Mouse (Mus musculus): ENCODE data around the gene Arhgef11.

The Arhgef11 gene

DNA sequence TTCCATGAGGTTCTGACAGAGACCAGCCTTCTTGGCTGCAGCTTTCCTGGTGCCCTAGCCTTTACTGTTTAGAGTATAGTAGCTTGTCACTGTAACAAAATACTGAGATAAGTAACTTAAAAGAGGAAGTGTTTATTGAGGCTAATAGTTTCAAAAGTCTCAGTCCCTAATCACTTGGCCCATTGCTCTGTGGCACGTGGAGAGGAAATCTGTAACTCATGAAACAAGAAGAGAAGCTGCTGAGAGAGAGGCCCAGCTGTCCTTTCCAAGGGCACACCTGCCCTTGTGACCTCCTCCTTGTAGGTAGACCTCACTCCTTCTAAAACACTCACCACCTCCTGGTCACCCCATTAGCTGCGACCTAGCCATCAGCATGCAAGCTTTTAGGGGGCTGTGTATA, 101.2 kb downstream of the Arhgef11 start:
- DNase-seq, result no peak

- no peak for DNase-seq
Observed at GRCm38 (mm10) chr3:87724556-87724955, 107.2 kb downstream of the Arhgef11 start.

- DNase-seq, result no peak
Observed at GRCm38 (mm10) chr3:87725396-87726160, 108.2 kb downstream of the Arhgef11 start.

GRCm38 (mm10) chr3:87726191-87726590, 108.8 kb downstream of the Arhgef11 start:
- DNase-seq, result no peak

- no peak for DNase-seq
Observed at GRCm38 (mm10) chr3:87728696-87729095, 111.3 kb downstream of the Arhgef11 start.

DNA sequence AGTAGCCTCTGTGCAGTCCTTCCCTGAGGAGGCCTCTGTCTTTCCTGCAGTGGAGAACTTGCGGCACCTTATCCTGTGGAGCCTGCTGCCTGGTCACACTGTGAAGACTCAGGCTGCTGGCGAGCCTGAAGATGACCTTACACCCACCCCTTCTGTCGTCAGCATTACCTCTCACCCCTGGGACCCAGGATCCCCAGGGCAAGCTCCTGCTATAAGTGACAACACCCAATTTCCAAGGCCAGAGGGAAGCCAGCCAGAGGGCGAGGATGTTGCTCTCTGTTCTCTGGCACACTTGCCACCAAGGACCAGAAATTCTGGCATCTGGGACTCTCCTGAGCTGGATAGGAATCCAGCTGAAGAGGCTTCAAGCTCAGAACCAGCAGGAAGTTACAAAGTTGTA, 115.7 kb downstream of the Arhgef11 start:
- DNase-seq, result no peak

GRCm38 (mm10) chr3:87733984-87734761, 116.8 kb downstream of the Arhgef11 start:
- DNase-seq, result no peak

GRCm38 (mm10) chr3:87735335-87735734, 118.0 kb downstream of the Arhgef11 start:
- no peak for DNase-seq

GRCm38 (mm10) chr3:87738906-87739305, 121.5 kb downstream of the Arhgef11 start:
- no peak for DNase-seq

DNA sequence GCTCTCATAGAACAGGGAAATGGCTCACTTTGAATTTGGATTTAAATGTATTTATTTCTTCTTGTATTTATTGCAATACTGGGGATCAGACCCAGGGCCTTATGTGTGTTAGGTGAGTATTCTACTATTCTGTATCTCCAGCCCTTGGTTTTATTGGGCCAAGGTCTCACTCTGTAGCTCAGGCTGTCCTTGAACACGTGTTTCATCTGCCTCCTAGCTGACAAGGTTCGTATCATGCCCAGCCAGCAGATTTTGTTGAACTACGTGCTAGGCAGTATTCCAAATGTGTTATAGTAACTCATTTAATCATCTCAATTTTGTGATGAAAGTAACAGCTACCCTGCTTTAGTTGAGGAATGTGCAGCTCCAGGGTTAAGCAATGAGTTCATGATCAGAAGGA, 124.7 kb downstream of the Arhgef11 start:
- DNase-seq, result no peak

DNA sequence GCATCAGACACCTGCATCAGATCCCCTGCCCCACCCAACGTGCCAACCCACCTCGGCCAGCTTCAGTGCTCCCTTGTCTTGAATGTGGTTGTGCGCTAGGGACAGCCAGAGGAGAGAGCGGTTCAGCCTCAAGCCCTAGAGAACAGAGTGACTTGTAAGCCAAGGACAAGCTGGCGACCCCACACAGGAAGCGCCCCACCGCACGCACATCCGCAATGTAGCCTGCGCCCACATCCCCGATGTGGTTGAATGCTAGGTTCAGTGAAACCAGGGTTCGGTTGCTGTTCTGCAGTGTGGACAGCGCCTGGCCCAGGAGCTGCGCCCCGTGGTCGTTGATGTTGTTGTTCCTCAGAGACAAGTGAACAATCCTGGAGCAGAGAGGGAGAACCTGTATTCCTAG, 125.4 kb downstream of the Arhgef11 start:
- DNase-seq, result no peak

GRCm38 (mm10) chr3:87743927-87744326, 126.6 kb downstream of the Arhgef11 start:
- no peak for DNase-seq

- DNase-seq, result peak; percentile 74 to 80
Observed at GRCm38 (mm10) chr3:87745036-87745659, 127.8 kb downstream of the Arhgef11 start.

- peak; percentile 55 to 76 for DNase-seq
Observed at GRCm38 (mm10) chr3:87748431-87748830, 131.1 kb downstream of the Arhgef11 start, which contains the start of gene Lrrc71. Lrrc71 (minus strand) TSS chr3:87748625.

DNA sequence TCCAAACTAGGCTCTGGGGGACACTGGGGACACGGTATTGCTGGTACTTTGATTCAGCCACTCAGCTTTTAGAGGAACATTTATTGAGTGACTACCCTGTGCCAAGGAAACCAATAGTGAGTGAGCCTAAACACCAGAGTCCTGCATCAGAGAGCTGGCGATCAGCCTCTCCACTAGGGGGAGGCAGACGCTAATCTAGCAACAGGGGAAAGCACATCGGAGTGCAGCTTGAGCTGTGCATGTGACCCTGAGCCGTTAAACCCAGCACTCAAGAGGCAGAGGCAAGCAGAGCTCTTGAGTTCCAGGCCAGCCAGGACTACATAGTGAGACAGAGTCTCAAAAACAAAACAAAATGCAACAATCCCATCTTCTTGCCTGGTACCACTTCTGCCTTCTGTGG, 131.7 kb downstream of the Arhgef11 start:
- DNase-seq, result peak; percentile 70 to 78

- DNase-seq, result no peak
Observed at GRCm38 (mm10) chr3:87749977-87750376, 132.6 kb downstream of the Arhgef11 start.

- no peak for DNase-seq
Observed at GRCm38 (mm10) chr3:87752567-87752966, 135.2 kb downstream of the Arhgef11 start.

DNA sequence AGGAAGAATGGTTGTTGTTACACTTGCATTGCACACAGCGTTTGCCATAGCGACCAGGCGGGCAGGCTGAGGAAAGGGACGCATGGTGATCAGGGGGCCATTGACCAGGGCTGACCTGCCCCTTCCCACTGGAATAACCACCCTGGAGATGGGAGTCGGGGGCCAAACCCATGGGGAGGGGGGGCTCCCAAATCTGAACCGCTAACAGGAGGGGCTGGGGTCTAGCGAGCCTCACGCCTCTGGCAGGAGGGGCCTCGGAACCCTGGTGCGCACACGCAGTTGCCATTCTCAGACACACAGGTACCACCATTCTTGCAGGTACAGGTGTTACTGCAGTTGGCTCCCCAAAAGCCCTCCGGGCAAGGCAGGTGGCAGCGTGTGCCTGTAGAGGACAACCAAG, 136.5 kb downstream of the Arhgef11 start:
- DNase-seq, result no peak

- peak; percentile 95 to 96 for DNase-seq
Observed at GRCm38 (mm10) chr3:87755964-87756363, 138.6 kb downstream of the Arhgef11 start.

- DNase-seq, result peak in 1 of 2 experiments; percentile 37
Observed at GRCm38 (mm10) chr3:87756488-87756887, 139.1 kb downstream of the Arhgef11 start.

- DNase-seq, result peak in 1 of 2 experiments; percentile 51
Observed at GRCm38 (mm10) chr3:87758641-87759040, 141.3 kb downstream of the Arhgef11 start.

GRCm38 (mm10) chr3:87761408-87762375, 144.3 kb downstream of the Arhgef11 start:
- peak; percentile 59 to 75 for DNase-seq

All from kidney, postnatal 4 days (tissue).